11 mouse cellular contexts compared by ENCODE assay signal in the genomic region with DNA sequence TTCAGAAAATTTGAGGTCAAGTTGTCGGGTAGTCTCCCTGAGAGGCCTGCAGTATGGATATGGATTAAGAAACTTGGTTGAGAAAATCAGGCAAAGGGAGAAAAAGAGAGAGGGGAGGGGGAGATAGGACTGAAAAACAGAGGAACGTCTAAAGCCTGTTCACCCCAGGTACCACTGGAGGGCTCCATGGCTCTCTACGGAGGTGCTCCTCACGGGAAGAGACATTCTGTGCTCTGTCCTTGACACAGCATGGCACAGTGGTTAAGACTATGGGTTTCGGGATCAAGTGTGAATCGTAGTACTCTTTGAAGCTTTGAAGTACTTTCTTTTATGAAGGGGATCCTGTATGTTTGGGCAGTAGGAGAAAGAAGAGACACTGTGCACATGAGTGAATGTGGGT. TPM values are rescaled to one million over a fixed set of nuclear protein-coding genes. Genes with fewer than 3 reads are reported as not detected.
DNase-seq lines count a peak whose midpoint lies in the region; ATAC-seq and TF ChIP-seq lines count a peak whose summit lies in the region.
"Had no signal": no experiment of that assay in that cellular context is flagged by ENCODE, and none has a peak within 500 bp of the region (broad histone marks: within the 10 kb centered on the region; RNA-seq: fewer than 3 reads in every experiment).

No protein-coding gene starts in this region.

- H3K27ac ChIP-seq in forebrain, postnatal 0 days (ENCODE audit: low read depth, low read length) = no peak overlapping the region
- no peak overlapping the region for H3K27ac ChIP-seq in forebrain, embryonic 16.5 days (ENCODE audit: low read length)
- H3K27ac ChIP-seq in liver, postnatal 0 days (ENCODE audit: low read depth) = no peak overlapping the region
- H3K27ac ChIP-seq in liver, embryonic 12.5 days = no peak overlapping the region
- no peak overlapping the region for H3K27ac ChIP-seq in midbrain, postnatal 0 days (ENCODE audit: low read depth, low read length)
- H3K27ac ChIP-seq: embryonic facial prominence, embryonic 13.5 days had no signal

- H3K9me3 ChIP-seq in forebrain, postnatal 0 days (ENCODE audit: low read length) = no peaks in the 10 kb centered on the region
- H3K9me3 ChIP-seq in forebrain, embryonic 16.5 days (ENCODE audit: control insufficient read depth, low read length) = no peaks in the 10 kb centered on the region
- H3K9me3 ChIP-seq in liver, postnatal 0 days (ENCODE audit: low read length) = no peaks in the 10 kb centered on the region
- H3K9me3 ChIP-seq in liver, embryonic 12.5 days (replicated peaks) = no peaks in the 10 kb centered on the region
- H3K9me3 ChIP-seq in midbrain, postnatal 0 days (ENCODE audit: low read length) = no peaks in the 10 kb centered on the region
- H3K9me3 ChIP-seq: embryonic facial prominence, embryonic 13.5 days had no signal

- no peak overlapping the region for H3K4me2 ChIP-seq in forebrain, postnatal 0 days (ENCODE audit: low read depth)
- H3K4me2 ChIP-seq in forebrain, embryonic 16.5 days (ENCODE audit: low read length) = no peak overlapping the region
- H3K4me2 ChIP-seq in liver, postnatal 0 days (ENCODE audit: low read depth, low read length) = no peak overlapping the region
- H3K4me2 ChIP-seq in liver, embryonic 12.5 days = no peak overlapping the region
- no peak overlapping the region for H3K4me2 ChIP-seq in midbrain, postnatal 0 days (ENCODE audit: low read depth, low read length, poor library complexity, severe bottlenecking)

- H3K4me3 ChIP-seq in forebrain, postnatal 0 days (ENCODE audit: low read depth, low read length) = no peak overlapping the region
- no peak overlapping the region for H3K4me3 ChIP-seq in forebrain, embryonic 16.5 days (replicated peaks; ENCODE audit: low read length)
- no peak overlapping the region for H3K4me3 ChIP-seq in liver, postnatal 0 days (ENCODE audit: low read depth, low read length)
- no peak overlapping the region for H3K4me3 ChIP-seq in liver, embryonic 12.5 days
- no peak overlapping the region for H3K4me3 ChIP-seq in midbrain, postnatal 0 days (ENCODE audit: low read depth, low read length)
- H3K4me3 ChIP-seq: embryonic facial prominence, embryonic 13.5 days had no signal

- TF ChIP-seq CTCF in forebrain, postnatal 0 days (IDR thresholded peaks at IDR 0.05; ENCODE audit: low read depth) = peak; percentile 66
- 0 out of 2 replicates have a peak, but pooled peaks have one; percentile 11 for TF ChIP-seq CTCF in liver, postnatal 0 days (IDR thresholded peaks at IDR 0.05; ENCODE audit: low read depth)
- peak; percentile 75 for TF ChIP-seq CTCF in midbrain, postnatal 0 days (IDR thresholded peaks at IDR 0.05)

- no peaks in the 10 kb centered on the region for H3K27me3 ChIP-seq in forebrain, postnatal 0 days (ENCODE audit: insufficient read depth, low read length)
- no peaks in the 10 kb centered on the region for H3K27me3 ChIP-seq in forebrain, embryonic 16.5 days (replicated peaks; ENCODE audit: control insufficient read depth, insufficient read depth, low read length)
- H3K27me3 ChIP-seq in liver, postnatal 0 days (ENCODE audit: insufficient read depth, low read length) = peaks cover 32% of the 10 kb centered on the region
- peaks cover 51% of the 10 kb centered on the region for H3K27me3 ChIP-seq in liver, embryonic 12.5 days (replicated peaks)
- no peaks in the 10 kb centered on the region for H3K27me3 ChIP-seq in midbrain, postnatal 0 days (ENCODE audit: insufficient read depth, low read length)

- no peak overlapping the region for H3K9ac ChIP-seq in forebrain, postnatal 0 days
- H3K9ac ChIP-seq in forebrain, embryonic 16.5 days (replicated peaks; ENCODE audit: low read depth, low read length) = no peak overlapping the region
- H3K9ac ChIP-seq in liver, postnatal 0 days (replicated peaks) = no peak overlapping the region
- H3K9ac ChIP-seq in liver, embryonic 12.5 days = no peak overlapping the region
- no peak overlapping the region for H3K9ac ChIP-seq in midbrain, postnatal 0 days (replicated peaks; ENCODE audit: low read length, poor library complexity, severe bottlenecking)
- H3K9ac ChIP-seq: embryonic facial prominence, embryonic 13.5 days had no signal

- DNase-seq in forebrain, postnatal 0 days = peak; percentile 64
- no peak for DNase-seq in liver, postnatal 0 days
- DNase-seq in cerebellum, postnatal 14 days = peak; percentile 63 to 66
- DNase-seq in midbrain, postnatal 0 days (ENCODE audit: low spot score) = peak; percentile 72
- no peak for DNase-seq in spleen, adult 18-20 months
- DNase-seq: heart, adult 18-20 months; lung, postnatal 14 days had no signal

- peaks cover 17% of the 10 kb centered on the region for H3K4me1 ChIP-seq in forebrain, postnatal 0 days (ENCODE audit: insufficient read depth)
- H3K4me1 ChIP-seq in forebrain, embryonic 16.5 days (replicated peaks; ENCODE audit: control insufficient read depth, insufficient read depth, low read length) = peaks cover 22% of the 10 kb centered on the region
- peaks cover 9% of the 10 kb centered on the region; the same call in 1 of the 2 replicates for H3K4me1 ChIP-seq in liver, postnatal 0 days (ENCODE audit: insufficient read depth)
- peaks cover 5% of the 10 kb centered on the region; the same call in 1 of the 2 replicates for H3K4me1 ChIP-seq in liver, embryonic 12.5 days
- peaks cover 10% of the 10 kb centered on the region; the same call in 1 of the 2 replicates for H3K4me1 ChIP-seq in midbrain, postnatal 0 days (ENCODE audit: insufficient read depth, low read length)

- no peak for TF ChIP-seq EP300 in liver, postnatal 0 days (IDR thresholded peaks at IDR 0.05; ENCODE audit: low read depth)

- H3K36me3 ChIP-seq in forebrain, postnatal 0 days (ENCODE audit: insufficient read depth) = no peaks in the 10 kb centered on the region
- H3K36me3 ChIP-seq in forebrain, embryonic 16.5 days (ENCODE audit: control insufficient read depth, insufficient read depth) = no peaks in the 10 kb centered on the region
- no peaks in the 10 kb centered on the region for H3K36me3 ChIP-seq in liver, postnatal 0 days (replicated peaks; ENCODE audit: insufficient read depth, low read length)
- no peaks in the 10 kb centered on the region for H3K36me3 ChIP-seq in liver, embryonic 12.5 days
- no peaks in the 10 kb centered on the region for H3K36me3 ChIP-seq in midbrain, postnatal 0 days (ENCODE audit: insufficient read depth, low read length)
- H3K36me3 ChIP-seq: embryonic facial prominence, embryonic 13.5 days had no signal

- ATAC-seq in forebrain, postnatal 0 days = peak; percentile 37
- no peak for ATAC-seq in forebrain, embryonic 16.5 days
- ATAC-seq in liver, postnatal 0 days = no peak
- ATAC-seq in liver, embryonic 12.5 days = no peak
- no peak for ATAC-seq in midbrain, postnatal 0 days (ENCODE audit: low FRiP score)
- ATAC-seq in CD4-positive, CD25-positive, alpha-beta regulatory T cell, adult 4 months = no peak

- WGBS in forebrain, postnatal 0 days = 32% methylated on average over 6 of the region's 6 CpGs
- 26% methylated on average over 6 of the region's 6 CpGs for WGBS in forebrain, embryonic 16.5 days
- 36% methylated on average over 6 of the region's 6 CpGs for WGBS in liver, postnatal 0 days (ENCODE audit: insufficient replicate concordance)
- 31% methylated on average over 6 of the region's 6 CpGs for WGBS in liver, embryonic 12.5 days (ENCODE audit: insufficient replicate concordance)
- 27% methylated on average over 6 of the region's 6 CpGs for WGBS in midbrain, postnatal 0 days

RNA-seq across cellular contexts. Expression of a gene that starts 1.2 kb away (rescaled TPM):
- total RNA-seq in forebrain, postnatal 0 days (2014; rRNA removed) = 147 and 185 TPM in 2 replicates
- 87.5 and 101 TPM in 2 replicates for polyA plus RNA-seq in forebrain, postnatal 0 days (2015; fragmentation: Nextera tagmentation; extraction: Ambion mirVana)
- 129 and 139 TPM in 2 replicates for polyA plus RNA-seq in forebrain, embryonic 16.5 days (2015; fragmentation: Nextera tagmentation; extraction: Ambion mirVana)
- polyA plus RNA-seq in liver, postnatal 0 days (2015; fragmentation: Nextera tagmentation; extraction: Ambion mirVana) = 0.17 TPM in 1 of 2 replicates, not detected in the other
- polyA plus RNA-seq in liver, embryonic 12.5 days (2016; fragmentation: Nextera tagmentation; extraction: Ambion mirVana) = 0.31 and 0.42 TPM in 2 replicates
- total RNA-seq in midbrain, postnatal 0 days (2014; rRNA removed) = 173 and 193 TPM in 2 replicates
- 95.3 and 109 TPM in 2 replicates for polyA plus RNA-seq in midbrain, postnatal 0 days (2015; fragmentation: Nextera tagmentation; extraction: Ambion mirVana)
- polyA plus RNA-seq in CD4-positive, CD25-positive, alpha-beta regulatory T cell, adult 4 months (2017; shearing (Covaris generic)) = not detected

Comparison
In these comparisons a context has a peak if more than half of its experiments do, and no peak if none do; other contexts are left out.
1. DNase-seq: peak in forebrain, postnatal 0 days (single experiment), cerebellum, postnatal 14 days (2 of 2) and midbrain, postnatal 0 days (single experiment); none in liver, postnatal 0 days (single experiment) and spleen, adult 18-20 months (0 of 2).
2. CTCF ChIP-seq: peak in every context shown above with its lines; median percentile 75 in midbrain, postnatal 0 days; 66 in forebrain, postnatal 0 days; 11 in liver, postnatal 0 days.
3. RNA of a gene that starts 1.2 kb away (polyA plus RNA-seq): 129 to 139 TPM in forebrain, embryonic 16.5 days, 95.3 to 109 TPM in midbrain, postnatal 0 days and 87.5 to 101 TPM in forebrain, postnatal 0 days; 0.31 to 0.42 TPM in liver, embryonic 12.5 days, not detected in CD4-positive, CD25-positive, alpha-beta regulatory T cell, adult 4 months and 0.17 TPM in liver, postnatal 0 days; every median in the first group is over 10 times any median in the second.